Mouse (Mus musculus): ENCODE data around the gene Gjc3. TPM values are rescaled to one million over a fixed set of nuclear protein-coding genes. Genes with fewer than 3 reads are reported as not detected.

Gjc3 gene
- polyA plus RNA-seq (2016; fragmentation: Nextera tagmentation; extraction: Ambion mirVana) = not detected in 2 replicates

GRCm38 (mm10) chr5:137962945-137963344, at the start of gene Gjc3:
Gene Gjc3 (minus strand): TSS chr5:137963098.
- no peak for DNase-seq (ENCODE audit: low spot score)
- H3K4me3 ChIP-seq = no peak within 1 kb of the TSS
- no peaks in the 10 kb centered on the region for H3K27me3 ChIP-seq (ENCODE audit: insufficient read depth, poor library complexity, severe bottlenecking)
- H3K9me3 ChIP-seq = no peaks in the 10 kb centered on the region
- no peak within 1 kb of the TSS for H3K27ac ChIP-seq
- no peaks in the 10 kb centered on the region for H3K4me1 ChIP-seq
- WGBS = 74% methylated on average over 8 of the region's 8 CpGs
- no peaks in the 10 kb centered on the region for H3K36me3 ChIP-seq

GRCm38 (mm10) chr5:138012382-138012781, 49.5 kb upstream of the Gjc3 start:
- Histone ChIP-seq H3K4me1 (no peaks in the 10 kb centered on the region), H3K27ac (no peak overlapping the region), H3K27me3 (ENCODE audit: insufficient read depth, poor library complexity, severe bottlenecking) (no peaks in the 10 kb centered on the region), H3K36me3 (no peaks in the 10 kb centered on the region), H3K4me3 (no peak overlapping the region), H3K9me3 (no peaks in the 10 kb centered on the region)
- no peak for DNase-seq (ENCODE audit: low spot score)
- WGBS = 77% methylated on average over 5 of the region's 5 CpGs

GRCm38 (mm10) chr5:138009437-138009836, 46.5 kb upstream of the Gjc3 start:
- H3K4me1 ChIP-seq = no peaks in the 10 kb centered on the region
- no peaks in the 10 kb centered on the region for H3K36me3 ChIP-seq
- H3K27ac ChIP-seq = no peak overlapping the region
- no peak for DNase-seq (ENCODE audit: low spot score)
- no peak overlapping the region for H3K4me3 ChIP-seq
- no peaks in the 10 kb centered on the region for H3K27me3 ChIP-seq (ENCODE audit: insufficient read depth, poor library complexity, severe bottlenecking)
- H3K9me3 ChIP-seq = no peaks in the 10 kb centered on the region
- 83% methylated on average over 5 of the region's 5 CpGs for WGBS

- no peaks in the 10 kb centered on the region for H3K36me3 ChIP-seq
- H3K9me3 ChIP-seq = no peaks in the 10 kb centered on the region
- no peaks in the 10 kb centered on the region for H3K4me1 ChIP-seq
- DNase-seq (ENCODE audit: low spot score) = no peak
- H3K27me3 ChIP-seq (ENCODE audit: insufficient read depth, poor library complexity, severe bottlenecking) = no peaks in the 10 kb centered on the region
- H3K27ac ChIP-seq = no peak overlapping the region
- 85% methylated on average over 1 of the region's 1 CpGs for WGBS
- no peak overlapping the region for H3K4me3 ChIP-seq
Observed at GRCm38 (mm10) chr5:137986351-137986750, 23.5 kb upstream of the Gjc3 start.

- no peak within 1 kb of the TSS for H3K27ac ChIP-seq
- H3K9me3 ChIP-seq = no peaks in the 10 kb centered on the region
- DNase-seq (ENCODE audit: low spot score) = no peak
- no peaks in the 10 kb centered on the region for H3K36me3 ChIP-seq
- no peak within 1 kb of the TSS for H3K4me3 ChIP-seq
- H3K4me1 ChIP-seq = no peaks in the 10 kb centered on the region
- no peaks in the 10 kb centered on the region for H3K27me3 ChIP-seq (ENCODE audit: insufficient read depth, poor library complexity, severe bottlenecking)
- WGBS = 70% methylated on average over 4 of the region's 4 CpGs
Observed at GRCm38 (mm10) chr5:137981300-137981699, 18.4 kb upstream of the Gjc3 start, which contains the start of gene Azgp1. Gene Azgp1 (plus strand): TSS chr5:137981520.

GRCm38 (mm10) chr5:137979081-137979480, 16.2 kb upstream of the Gjc3 start:
- H3K4me3 ChIP-seq = no peak overlapping the region
- no peaks in the 10 kb centered on the region for H3K36me3 ChIP-seq
- H3K27me3 ChIP-seq (ENCODE audit: insufficient read depth, poor library complexity, severe bottlenecking) = no peaks in the 10 kb centered on the region
- WGBS = 68% methylated on average over 2 of the region's 2 CpGs
- no peaks in the 10 kb centered on the region for H3K9me3 ChIP-seq
- no peak for DNase-seq (ENCODE audit: low spot score)
- no peaks in the 10 kb centered on the region for H3K4me1 ChIP-seq
- no peak overlapping the region for H3K27ac ChIP-seq

GRCm38 (mm10) chr5:137977291-137977690, 14.4 kb upstream of the Gjc3 start:
- Histone ChIP-seq H3K9me3 (no peaks in the 10 kb centered on the region), H3K4me1 (no peaks in the 10 kb centered on the region), H3K4me3 (no peak overlapping the region), H3K36me3 (no peaks in the 10 kb centered on the region), H3K27me3 (ENCODE audit: insufficient read depth, poor library complexity, severe bottlenecking) (no peaks in the 10 kb centered on the region), H3K27ac (no peak overlapping the region)
- no peak for DNase-seq (ENCODE audit: low spot score)
- 47% methylated on average over 1 of the region's 1 CpGs for WGBS

GRCm38 (mm10) chr5:137975434-137975833, 12.5 kb upstream of the Gjc3 start:
- DNase-seq (ENCODE audit: low spot score) = no peak
- WGBS = 63% methylated on average over 1 of the region's 1 CpGs

GRCm38 (mm10) chr5:137974724-137975123, 11.8 kb upstream of the Gjc3 start:
- H3K4me3 ChIP-seq = no peak overlapping the region
- WGBS = 68% methylated on average over 3 of the region's 3 CpGs

More at GRCm38 (mm10) chr5:137975434-137975833, 12.5 kb upstream of the Gjc3 start:
- H3K27me3 ChIP-seq (ENCODE audit: insufficient read depth, poor library complexity, severe bottlenecking) = no peaks in the 10 kb centered on the region
- H3K27ac ChIP-seq = no peak overlapping the region
- no peaks in the 10 kb centered on the region for H3K36me3 ChIP-seq
- H3K4me1 ChIP-seq = no peaks in the 10 kb centered on the region
- H3K4me3 ChIP-seq = no peak overlapping the region
- H3K9me3 ChIP-seq = no peaks in the 10 kb centered on the region

GRCm38 (mm10) chr5:137973738-137974137, 10.8 kb upstream of the Gjc3 start:
- no peaks in the 10 kb centered on the region for H3K4me1 ChIP-seq
- no peak overlapping the region for H3K4me3 ChIP-seq
- no peaks in the 10 kb centered on the region for H3K27me3 ChIP-seq (ENCODE audit: insufficient read depth, poor library complexity, severe bottlenecking)
- 54% methylated on average over 3 of the region's 3 CpGs for WGBS
- no peaks in the 10 kb centered on the region for H3K9me3 ChIP-seq
- no peak overlapping the region for H3K27ac ChIP-seq
- no peaks in the 10 kb centered on the region for H3K36me3 ChIP-seq
- DNase-seq (ENCODE audit: low spot score) = no peak

More at GRCm38 (mm10) chr5:137974724-137975123, 11.8 kb upstream of the Gjc3 start:
- Histone ChIP-seq H3K27me3 (ENCODE audit: insufficient read depth, poor library complexity, severe bottlenecking) (no peaks in the 10 kb centered on the region), H3K27ac (no peak overlapping the region), H3K9me3 (no peaks in the 10 kb centered on the region), H3K4me1 (no peaks in the 10 kb centered on the region), H3K36me3 (no peaks in the 10 kb centered on the region)
- DNase-seq (ENCODE audit: low spot score) = no peak

- Histone ChIP-seq H3K27ac (no peak overlapping the region), H3K36me3 (no peaks in the 10 kb centered on the region), H3K4me1 (no peaks in the 10 kb centered on the region), H3K27me3 (ENCODE audit: insufficient read depth, poor library complexity, severe bottlenecking) (no peaks in the 10 kb centered on the region), H3K9me3 (no peaks in the 10 kb centered on the region), H3K4me3 (no peak overlapping the region)
- WGBS = 64% methylated on average over 2 of the region's 2 CpGs
- no peak for DNase-seq (ENCODE audit: low spot score)
Observed at GRCm38 (mm10) chr5:137973161-137973560, 10.3 kb upstream of the Gjc3 start.

GRCm38 (mm10) chr5:137966492-137966891, 3.6 kb upstream of the Gjc3 start:
- Histone ChIP-seq H3K36me3 (no peaks in the 10 kb centered on the region), H3K4me3 (no peak overlapping the region), H3K9me3 (no peaks in the 10 kb centered on the region), H3K27ac (no peak overlapping the region), H3K4me1 (no peaks in the 10 kb centered on the region), H3K27me3 (ENCODE audit: insufficient read depth, poor library complexity, severe bottlenecking) (no peaks in the 10 kb centered on the region)
- DNase-seq (ENCODE audit: low spot score) = no peak

GRCm38 (mm10) chr5:137956404-137956803, 6.5 kb downstream of the Gjc3 start:
- H3K27me3 ChIP-seq (ENCODE audit: insufficient read depth, poor library complexity, severe bottlenecking) = no peaks in the 10 kb centered on the region
- H3K9me3 ChIP-seq = no peaks in the 10 kb centered on the region
- no peak overlapping the region for H3K27ac ChIP-seq
- DNase-seq (ENCODE audit: low spot score) = no peak
- WGBS = 75% methylated on average over 3 of the region's 3 CpGs
- H3K36me3 ChIP-seq = no peaks in the 10 kb centered on the region
- no peak overlapping the region for H3K4me3 ChIP-seq
- H3K4me1 ChIP-seq = no peaks in the 10 kb centered on the region

GRCm38 (mm10) chr5:137951218-137951617, 11.7 kb downstream of the Gjc3 start:
- H3K27me3 ChIP-seq (ENCODE audit: insufficient read depth, poor library complexity, severe bottlenecking) = no peaks in the 10 kb centered on the region
- WGBS = 36% methylated on average over 6 of the region's 6 CpGs
- no peaks in the 10 kb centered on the region for H3K9me3 ChIP-seq
- H3K4me1 ChIP-seq = no peaks in the 10 kb centered on the region
- H3K4me3 ChIP-seq = no peak overlapping the region
- H3K36me3 ChIP-seq = no peaks in the 10 kb centered on the region
- no peak overlapping the region for H3K27ac ChIP-seq
- DNase-seq (ENCODE audit: low spot score) = no peak
